Mouse (Mus musculus): ENCODE measurements at regions not wholly inside any gene's neighbourhood (a gene's known extent, or its start where the extent isn't known, plus 50 kb on each side); places are given as distances from the start of the nearest gene placed in this dataset.

- peak overlapping the region; percentile 30; the same call in 1 of the 2 replicates for H3K4me2 ChIP-seq (ENCODE audit: low read length)
- no peak overlapping the region for H3K9ac ChIP-seq (ENCODE audit: low read depth, low read length)
- WGBS, result 15% methylated on average over 12 of the region's 12 CpGs
- no peaks in the 10 kb centered on the region for H3K4me1 ChIP-seq (replicated peaks; ENCODE audit: insufficient read depth, low read length)
- H3K4me3 ChIP-seq (replicated peaks; ENCODE audit: low read depth, low read length), result no peak overlapping the region
- no peaks in the 10 kb centered on the region for H3K9me3 ChIP-seq (replicated peaks; ENCODE audit: low read length)
- no peak for TF ChIP-seq CTCF (IDR thresholded peaks at IDR 0.05; ENCODE audit: low read depth)
- DNase-seq (ENCODE audit: low spot score) (peak; percentile 28), ATAC-seq (replicated peaks; ENCODE audit: low FRiP score, low read depth) (peak; percentile 74; the same call in 1 of the 2 replicates)
- no peaks in the 10 kb centered on the region for H3K36me3 ChIP-seq (ENCODE audit: insufficient read depth, low read length)
- no peak overlapping the region for H3K27ac ChIP-seq
- no peaks in the 10 kb centered on the region; the same call in 1 of the 2 replicates for H3K27me3 ChIP-seq (ENCODE audit: insufficient read depth, low read length)
These were observed 59.4 kb upstream of the Frmd4a start for GRCm38 (mm10) chr2:3958065-3958641.

- no peak for ATAC-seq (replicated peaks; ENCODE audit: low FRiP score, low read depth)
- Histone ChIP-seq H3K4me3 (replicated peaks; ENCODE audit: low read depth, low read length) (no peak overlapping the region), H3K27ac (no peak overlapping the region), H3K9me3 (replicated peaks; ENCODE audit: low read length) (no peaks in the 10 kb centered on the region), H3K27me3 (ENCODE audit: insufficient read depth, low read length) (no peaks in the 10 kb centered on the region; the same call in 1 of the 2 replicates), H3K4me2 (ENCODE audit: low read length) (no peak overlapping the region), H3K4me1 (replicated peaks; ENCODE audit: insufficient read depth, low read length) (no peaks in the 10 kb centered on the region), H3K9ac (ENCODE audit: low read depth, low read length) (no peak overlapping the region), H3K36me3 (ENCODE audit: insufficient read depth, low read length) (no peaks in the 10 kb centered on the region)
- TF ChIP-seq CTCF (IDR thresholded peaks at IDR 0.05; ENCODE audit: low read depth), result no peak
- WGBS, result 85% methylated on average over 4 of the region's 4 CpGs
- DNase-seq (ENCODE audit: low spot score), result no peak
These were observed 58.8 kb upstream of the Frmd4a start for GRCm38 (mm10) chr2:3958711-3959110.

DNA sequence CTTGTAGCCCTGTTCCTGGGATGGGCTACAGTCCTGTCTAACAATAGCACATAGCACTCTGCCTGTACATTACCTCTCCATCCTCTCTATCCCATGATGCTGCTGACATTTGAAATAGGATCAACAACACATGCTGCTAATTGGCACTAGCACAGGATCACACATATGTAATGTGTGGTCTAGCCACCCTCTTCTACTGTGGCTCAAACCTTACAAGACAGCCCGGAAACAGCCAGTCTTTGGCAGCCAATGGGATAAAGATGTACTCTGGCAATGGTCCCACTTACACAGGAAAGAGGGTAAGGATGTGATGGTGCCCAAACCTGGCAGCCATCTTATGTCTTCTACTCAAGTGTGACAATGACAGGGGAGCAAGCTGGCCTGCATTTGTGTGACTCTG lies 58.3 kb upstream of the Frmd4a start:
- ATAC-seq (replicated peaks; ENCODE audit: low FRiP score, low read depth) (no peak), DNase-seq (ENCODE audit: low spot score) (no peak)
- no peaks in the 10 kb centered on the region for H3K4me1 ChIP-seq (replicated peaks; ENCODE audit: insufficient read depth, low read length)
- no peaks in the 10 kb centered on the region; the same call in 1 of the 2 replicates for H3K27me3 ChIP-seq (ENCODE audit: insufficient read depth, low read length)
- TF ChIP-seq CTCF (IDR thresholded peaks at IDR 0.05; ENCODE audit: low read depth), result no peak
- H3K4me2 ChIP-seq (ENCODE audit: low read length), result no peak overlapping the region
- no peaks in the 10 kb centered on the region for H3K9me3 ChIP-seq (replicated peaks; ENCODE audit: low read length)
- H3K27ac ChIP-seq, result no peak overlapping the region
- no peaks in the 10 kb centered on the region for H3K36me3 ChIP-seq (ENCODE audit: insufficient read depth, low read length)
- H3K4me3 ChIP-seq (replicated peaks; ENCODE audit: low read depth, low read length), result no peak overlapping the region
- H3K9ac ChIP-seq (ENCODE audit: low read depth, low read length), result no peak overlapping the region
- WGBS, result 79% methylated on average over 1 of the region's 1 CpGs

GRCm38 (mm10) chr2:3960213-3960612 lies 57.3 kb upstream of the Frmd4a start:
- H3K4me2 ChIP-seq (ENCODE audit: low read length), result no peak overlapping the region
- DNase-seq (ENCODE audit: low spot score) (no peak), ATAC-seq (replicated peaks; ENCODE audit: low FRiP score, low read depth) (no peak)
- 72% methylated on average over 5 of the region's 5 CpGs for WGBS
- no peak for TF ChIP-seq CTCF (IDR thresholded peaks at IDR 0.05; ENCODE audit: low read depth)
- H3K4me3 ChIP-seq (replicated peaks; ENCODE audit: low read depth, low read length), result no peak overlapping the region
- no peak overlapping the region for H3K27ac ChIP-seq
- H3K4me1 ChIP-seq (replicated peaks; ENCODE audit: insufficient read depth, low read length), result no peaks in the 10 kb centered on the region
- H3K27me3 ChIP-seq (ENCODE audit: insufficient read depth, low read length), result no peaks in the 10 kb centered on the region; the same call in 1 of the 2 replicates
- no peak overlapping the region for H3K9ac ChIP-seq (ENCODE audit: low read depth, low read length)
- no peaks in the 10 kb centered on the region for H3K9me3 ChIP-seq (replicated peaks; ENCODE audit: low read length)
- no peaks in the 10 kb centered on the region for H3K36me3 ChIP-seq (ENCODE audit: insufficient read depth, low read length)

- TF ChIP-seq CTCF (IDR thresholded peaks at IDR 0.05; ENCODE audit: low read depth), result no peak
- Histone ChIP-seq H3K9ac (ENCODE audit: low read depth, low read length) (no peak overlapping the region), H3K4me3 (replicated peaks; ENCODE audit: low read depth, low read length) (no peak overlapping the region), H3K4me1 (replicated peaks; ENCODE audit: insufficient read depth, low read length) (no peaks in the 10 kb centered on the region), H3K27ac (no peak overlapping the region), H3K9me3 (replicated peaks; ENCODE audit: low read length) (no peaks in the 10 kb centered on the region), H3K36me3 (ENCODE audit: insufficient read depth, low read length) (no peaks in the 10 kb centered on the region), H3K4me2 (ENCODE audit: low read length) (no peak overlapping the region), H3K27me3 (ENCODE audit: insufficient read depth, low read length) (no peaks in the 10 kb centered on the region)
- DNase-seq (ENCODE audit: low spot score) (peak; percentile 95), ATAC-seq (replicated peaks; ENCODE audit: low FRiP score, low read depth) (peak; percentile 100)
- 91% methylated on average over 4 of the region's 4 CpGs for WGBS
These were observed 53.2 kb upstream of the Frmd4a start for GRCm38 (mm10) chr2:3964351-3964750.
